Mouse (Mus musculus): Measurements from ENCODE around the gene Arfgap1.

The Arfgap1 gene

GRCm38 (mm10) chr2:180985635-180986034 is 18.6 kb downstream of the Arfgap1 start:
- CTCF ChIA-PET, result interaction anchor here (0.6 kb wide), 1 partner anchor 546 kb away, joined by 13 read pairs; no protein-coding TSS in a partner anchor

GRCm38 (mm10) chr2:180986449-180986848 is 19.4 kb downstream of the Arfgap1 start, which contains the start of gene Col20a1:
Col20a1 (plus strand) TSS chr2:180986535.
- CTCF ChIA-PET, result no interaction called here

GRCm38 (mm10) chr2:180987001-180987400 is 20.0 kb downstream of the Arfgap1 start:
- CTCF ChIA-PET, result no interaction called here

- CTCF ChIA-PET, result no interaction called here
Observed at GRCm38 (mm10) chr2:180987432-180988030, 20.5 kb downstream of the Arfgap1 start.

- CTCF ChIA-PET, result no interaction called here
Observed at GRCm38 (mm10) chr2:180988347-180988913, 21.4 kb downstream of the Arfgap1 start.

- CTCF ChIA-PET, result no interaction called here
Observed at GRCm38 (mm10) chr2:180988948-180989347, 21.9 kb downstream of the Arfgap1 start.

GRCm38 (mm10) chr2:180990347-180990746 is 23.3 kb downstream of the Arfgap1 start:
- CTCF ChIA-PET, result interaction anchor here (0.7 to 1.0 kb wide), 2 partner anchors 20 to 202 kb away, joined by 3 to 4 read pairs; no protein-coding TSS in a partner anchor

GRCm38 (mm10) chr2:180994360-180994759 is 27.3 kb downstream of the Arfgap1 start:
- CTCF ChIA-PET, result no interaction called here

- CTCF ChIA-PET, result no interaction called here
Observed at GRCm38 (mm10) chr2:180995457-180995856, 28.4 kb downstream of the Arfgap1 start.

GRCm38 (mm10) chr2:180996436-180996835 is 29.4 kb downstream of the Arfgap1 start:
- CTCF ChIA-PET, result no interaction called here

- CTCF ChIA-PET, result no interaction called here
Observed at GRCm38 (mm10) chr2:180996905-180997304, 29.9 kb downstream of the Arfgap1 start.

- CTCF ChIA-PET, result interaction anchor here (0.6 kb wide), 1 partner anchor 361 kb away, joined by 5 read pairs; no protein-coding TSS in a partner anchor
Observed at GRCm38 (mm10) chr2:181007054-181007453, 40.0 kb downstream of the Arfgap1 start.

- CTCF ChIA-PET, result no interaction called here
Observed at GRCm38 (mm10) chr2:181008339-181008738, 41.3 kb downstream of the Arfgap1 start.

GRCm38 (mm10) chr2:181031406-181031934 is 64.4 kb downstream of the Arfgap1 start:
- CTCF ChIA-PET, result no interaction called here

Measured in spleen, embryonic (tissue).